Comparison of ENCODE assay signal across 10 mouse cellular contexts in the genomic region with DNA sequence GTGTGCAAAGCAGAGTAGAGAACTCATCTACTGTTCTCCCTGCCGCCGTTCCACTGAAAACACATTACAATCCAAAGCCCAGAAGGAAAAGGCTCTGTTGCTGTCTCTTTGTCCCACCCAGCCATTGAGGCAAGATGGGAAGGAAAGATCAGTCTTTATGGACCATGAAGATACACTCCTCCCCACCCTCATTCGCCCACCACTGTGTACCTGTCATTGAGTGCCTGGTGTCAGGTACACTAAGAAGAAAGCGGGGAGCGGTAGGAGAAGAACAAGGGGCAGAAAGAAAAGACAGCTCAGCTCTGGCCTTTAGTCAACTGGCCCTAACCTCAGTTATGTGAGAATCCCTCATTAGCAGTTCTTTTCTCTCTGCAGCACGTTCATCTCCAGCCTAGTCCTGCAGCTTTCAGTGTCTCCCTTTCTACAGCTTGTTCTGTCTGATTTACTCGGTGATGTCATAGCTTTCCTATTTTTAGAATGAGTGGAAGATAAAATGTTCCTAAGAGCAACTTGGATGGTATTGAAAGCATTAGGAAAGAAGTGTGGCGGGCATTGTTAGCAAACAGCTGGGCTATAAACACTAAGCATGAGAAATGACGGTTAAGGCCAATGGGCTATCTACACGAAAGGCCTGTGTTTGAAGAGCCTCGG.
A peak's percentile ranks its signal among the peaks of the same experiment; 100 is the strongest.
DNase-seq lines count a peak whose midpoint lies in the region; ATAC-seq and TF ChIP-seq lines count a peak whose summit lies in the region.
"Had no signal": no experiment of that assay in that cellular context is flagged by ENCODE, and none has a peak within 500 bp of the region (broad histone marks: within the 10 kb centered on the region; RNA-seq: fewer than 3 reads in every experiment).

No protein-coding gene starts in this region.

- H3K9me3 ChIP-seq in heart, embryonic 14.5 days (ENCODE audit: control insufficient read depth, low read length), result no peaks in the 10 kb centered on the region
- H3K9me3 ChIP-seq: liver, embryonic 13.5 days had no signal

- no peaks in the 10 kb centered on the region for H3K36me3 ChIP-seq in heart, embryonic 14.5 days (ENCODE audit: control insufficient read depth, insufficient read depth, low read length)
- H3K36me3 ChIP-seq: liver, embryonic 13.5 days had no signal

- ATAC-seq in heart, embryonic 14.5 days (ENCODE audit: insufficient number of reproducible peaks, insufficient read depth, low FRiP score, low read depth), result 0 out of 2 replicates have a peak, but pooled peaks have one; percentile 38
- no peak for ATAC-seq in erythroblast, adult 5-6 weeks (replicated peaks; ENCODE audit: low FRiP score, poor library complexity, severe bottlenecking)
- ATAC-seq: inflammation-experienced regulatory T-cells, adult 6 months had no signal

- H3K4me1 ChIP-seq in cortical plate, adult 2 months (ENCODE audit: control insufficient read depth, insufficient read depth, low read length), result peaks cover 4% of the 10 kb centered on the region; the same call in 1 of the 2 replicates
- H3K4me1 ChIP-seq in heart, embryonic 14.5 days (ENCODE audit: control insufficient read depth in 2 of 2, insufficient read depth in 2 of 2, low read length in 2 of 2), result peaks cover 29 to 39% of the 10 kb centered on the region in 2 experiments

- peak overlapping the region; percentile 26; the same call in 1 of the 2 replicates for H3K4me2 ChIP-seq in heart, embryonic 14.5 days (ENCODE audit: low read length)
- H3K4me2 ChIP-seq: liver, embryonic 13.5 days had no signal

- no peaks in the 10 kb centered on the region for H3K27me3 ChIP-seq in heart, embryonic 14.5 days (ENCODE audit: control insufficient read depth, insufficient read depth, low read length)
- H3K27me3 ChIP-seq: liver, embryonic 13.5 days had no signal

- H3K9ac ChIP-seq in heart, embryonic 14.5 days (ENCODE audit: low read length), result peak overlapping the region; percentile 6; the same call in 1 of the 2 replicates
- H3K9ac ChIP-seq: liver, embryonic 13.5 days had no signal

- no peak for TF ChIP-seq CTCF in gastrocnemius, adult 2 months (IDR thresholded peaks at IDR 0.05)
- no peak for TF ChIP-seq CTCF in cortical plate, adult 2 months (IDR thresholded peaks at IDR 0.05; ENCODE audit: extremely low read depth, insufficient read depth, low read length)

- H3K4me3 ChIP-seq in gastrocnemius, adult 2 months, result no peak overlapping the region
- H3K4me3 ChIP-seq in cortical plate, adult 2 months (ENCODE audit: insufficient read depth, low read length), result no peak overlapping the region
- no peak overlapping the region for H3K4me3 ChIP-seq in heart, embryonic 14.5 days (ENCODE audit: control insufficient read depth in 1 of 2, insufficient read depth in 1 of 2, low read depth in 1 of 2, low read length in 2 of 2)
- H3K4me3 ChIP-seq: liver, embryonic 13.5 days had no signal

- intact Hi-C loops in gastrocnemius, adult 2 months (cut with DNase I), result no loop called here
- intact Hi-C loops in left cerebral cortex, postnatal 10 days (cut with DNase I), result loop anchor here (5.0 kb wide), 1 partner anchor 67 kb away; no protein-coding TSS in a partner anchor

- peak overlapping the region; percentile 56 for H3K27ac ChIP-seq in gastrocnemius, adult 2 months
- H3K27ac ChIP-seq in cortical plate, adult 2 months (ENCODE audit: insufficient read depth, low read length), result 0 out of 2 replicates have a peak overlapping the region, but pooled peaks have one; percentile 12
- peak overlapping the region; percentile 46 to 83 for H3K27ac ChIP-seq in heart, embryonic 14.5 days (replicated peaks in 1 of 2; ENCODE audit: control insufficient read depth in 1 of 2, insufficient read depth in 1 of 2, low read depth in 2 of 2, low read length in 2 of 2)
- H3K27ac ChIP-seq: liver, embryonic 13.5 days had no signal

- no peak for DNase-seq in gastrocnemius, adult 2 months
- no peak for DNase-seq in gastrocnemius, adult 18-20 months (ENCODE audit: low spot score)
- DNase-seq in lung, postnatal 10 days, result peak; percentile 42
- DNase-seq in right cerebral cortex, postnatal 36 days (ENCODE audit: low spot score in 2 of 2), result no peak
- no peak for DNase-seq in left cerebral cortex, postnatal 10 days (ENCODE audit: extremely low spot score in 1 of 2, low spot score in 2 of 2)
- DNase-seq: liver, embryonic 13.5 days had no signal

- 34% methylated on average over 11 of the region's 11 CpGs for WGBS in heart, embryonic 14.5 days

- TF ChIP-seq POLR2A in cortical plate, adult 2 months (IDR thresholded peaks at IDR 0.05; ENCODE audit: extremely low read depth, insufficient read depth, low read length), result no peak

Comparison
In these comparisons a context has a peak if more than half of its experiments do, and no peak if none do; other contexts are left out.
1. H3K27ac ChIP-seq: peak in every context shown above with its lines; median percentile 64 in heart, embryonic 14.5 days; 56 in gastrocnemius, adult 2 months; 12 in cortical plate, adult 2 months.